Mouse (Mus musculus) heart, postnatal 0 days (tissue): ENCODE results near the gene Pmfbp1. TPM values are rescaled to one million over a fixed set of nuclear protein-coding genes. Genes with fewer than 3 reads are reported as not detected.

ENCODE experiments used
- ATAC-seq: fragments of 200-750 bp; cut with Nextera tagmentation; 2 replicates; pipeline ENCODE4 v1.8.0; 2017; ENCODE audit warnings: low read depth, moderate number of reproducible peaks, moderate library complexity; ENCODE audit not compliant: insufficient read depth
- DNase-seq: peaks from one replicate; pipeline ENCODE4 v3.0.0-alpha.2; 2016; ENCODE audit warnings: low spot score
- H3K27ac ChIP-seq: fragments of 300-500 bp; sonication (generic); 2 replicates; pipeline ENCODE4 v1.5.1; 2014; ENCODE audit warnings: low read depth, mild to moderate bottlenecking
- H3K27me3 ChIP-seq: fragments of 300-500 bp; sonication (generic); 2 replicates; pipeline ENCODE4 v1.6.1; 2014; ENCODE audit warnings: low read length, mixed read lengths; ENCODE audit not compliant: control insufficient read depth, insufficient read depth
- H3K36me3 ChIP-seq: fragments of 300-500 bp; sonication (generic); replicated peaks from 2 replicates; pipeline ENCODE4 v1.6.1; 2014; ENCODE audit warnings: low read length, mixed read lengths; ENCODE audit not compliant: control insufficient read depth, insufficient read depth
- H3K4me1 ChIP-seq: fragments of 300-500 bp; sonication (generic); 2 replicates; pipeline ENCODE4 v1.6.1; 2014; ENCODE audit warnings: antibody characterized with exemption; ENCODE audit not compliant: control insufficient read depth, insufficient read depth
- H3K4me2 ChIP-seq: fragments of 300-500 bp; sonication (generic); 2 replicates; pipeline ENCODE4 v1.6.1; 2014; ENCODE audit warnings: low read depth, mild to moderate bottlenecking, low read length, moderate library complexity
- H3K4me3 ChIP-seq: fragments of 300-500 bp; sonication (generic); 2 replicates; pipeline ENCODE4 v1.5.1; 2014; ENCODE audit warnings: low read depth, low read length
- H3K9ac ChIP-seq: fragments of 300-500 bp; sonication (generic); replicated peaks from 2 replicates; pipeline ENCODE4 v1.6.1; 2014; ENCODE audit warnings: low read depth, low read length, mixed read lengths
- H3K9me3 ChIP-seq: fragments of 300-500 bp; sonication (generic); replicated peaks from 2 replicates; pipeline ENCODE4 v1.6.1; 2016; ENCODE audit warnings: low read length; ENCODE audit not compliant: control insufficient read depth
- CTCF ChIP-seq: IDR thresholded peaks from 2 replicates; pipeline ENCODE4 v1.5.1; 2016; ENCODE audit warnings: antibody characterized with exemption, control low read depth, low read depth
- EP300 ChIP-seq: IDR thresholded peaks from 2 replicates; pipeline ENCODE4 v1.6.1; 2016; ENCODE audit warnings: antibody characterized with exemption, low read depth
- WGBS: fragments of 180-500 bp; shearing (Covaris S2); extraction: QIAGEN DNeasy Blood & Tissue Kit; methylation state at CpG from one replicate; pipeline ENCODE4 v1.1.7; 2014; 5-methylcytosine and 5-hydroxymethylcytosine counted together
- polyA plus RNA-seq: library from polyadenylated mRNA; unstranded; fragments of >200 nt; fragmentation: Nextera tagmentation; extraction: Ambion mirVana; gene quantifications from 2 replicates; pipeline ENCODE4 v1.2.1, GENCODE M21; 2015
- total RNA-seq: library from RNA; depleted of rRNA; stranded (reverse); fragments of >200 nt; gene quantifications from 2 replicates; pipeline ENCODE4 v1.2.3, GENCODE M21; 2014; ENCODE audit warnings: low replicate concordance

Gene Pmfbp1
- total and polyA plus RNA-seq, 2 experiments from 2014 or later, result not detected

DNA sequence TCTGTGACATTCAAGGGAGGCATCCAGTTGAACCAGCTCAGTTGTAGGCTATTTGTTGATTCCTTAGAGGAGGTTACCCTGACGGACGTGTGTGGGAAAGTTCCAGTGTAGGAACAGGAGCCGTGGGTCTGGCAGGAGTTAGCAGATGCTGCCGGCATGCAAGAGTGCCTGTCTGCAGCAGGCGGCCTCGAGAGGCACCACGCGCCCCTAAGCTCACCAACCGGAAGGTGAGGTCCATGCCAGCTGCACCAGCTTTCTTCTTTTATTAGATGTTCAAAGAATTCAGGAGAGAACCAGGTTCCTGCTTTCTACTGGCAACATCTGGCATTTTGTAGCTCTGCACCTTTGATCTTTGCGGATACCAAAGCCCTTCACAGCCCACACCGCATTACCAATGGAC lies 9.1 kb upstream of the Pmfbp1 start:
- 68% methylated on average over 11 of the region's 11 CpGs for WGBS
- no peak overlapping the region for H3K9ac ChIP-seq
- ATAC-seq, result no peak
- no peak for TF ChIP-seq EP300
- no peak for TF ChIP-seq CTCF
- H3K9me3 ChIP-seq, result no peaks in the 10 kb centered on the region
- H3K4me1 ChIP-seq, result no peaks in the 10 kb centered on the region
- no peaks in the 10 kb centered on the region for H3K36me3 ChIP-seq
- no peak overlapping the region for H3K4me3 ChIP-seq
- no peak for DNase-seq
- no peak overlapping the region for H3K27ac ChIP-seq
- H3K4me2 ChIP-seq, result no peak overlapping the region
- H3K27me3 ChIP-seq, result no peaks in the 10 kb centered on the region

DNA sequence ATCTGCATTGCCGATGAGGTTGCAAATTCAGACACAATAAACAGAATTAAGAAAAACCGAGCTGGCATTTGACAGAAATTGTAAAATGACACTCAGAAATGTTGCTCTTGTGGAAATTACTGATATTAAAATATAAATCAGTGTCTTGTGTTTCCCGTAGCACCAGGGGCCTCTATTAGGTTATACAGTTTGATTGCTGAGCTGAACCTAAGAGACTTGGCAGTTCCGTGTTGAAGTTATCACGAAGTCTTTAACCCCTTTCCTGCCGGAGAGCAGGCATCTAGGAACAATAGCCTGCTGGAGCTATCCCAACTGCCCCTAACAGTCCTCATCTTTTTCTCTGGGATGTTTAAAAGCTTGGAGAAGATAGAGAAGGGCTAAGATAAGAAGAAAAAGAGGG lies 8.3 kb upstream of the Pmfbp1 start:
- WGBS, result 17% methylated on average over 6 of the region's 6 CpGs
- H3K4me2 ChIP-seq, result no peak overlapping the region
- H3K9ac ChIP-seq, result no peak overlapping the region
- no peak overlapping the region for H3K4me3 ChIP-seq
- ATAC-seq (no peak), DNase-seq (no peak)
- H3K27me3 ChIP-seq, result no peaks in the 10 kb centered on the region
- H3K27ac ChIP-seq, result no peak overlapping the region
- TF ChIP-seq EP300, result no peak
- H3K4me1 ChIP-seq, result no peaks in the 10 kb centered on the region
- no peaks in the 10 kb centered on the region for H3K9me3 ChIP-seq
- no peaks in the 10 kb centered on the region for H3K36me3 ChIP-seq

DNA sequence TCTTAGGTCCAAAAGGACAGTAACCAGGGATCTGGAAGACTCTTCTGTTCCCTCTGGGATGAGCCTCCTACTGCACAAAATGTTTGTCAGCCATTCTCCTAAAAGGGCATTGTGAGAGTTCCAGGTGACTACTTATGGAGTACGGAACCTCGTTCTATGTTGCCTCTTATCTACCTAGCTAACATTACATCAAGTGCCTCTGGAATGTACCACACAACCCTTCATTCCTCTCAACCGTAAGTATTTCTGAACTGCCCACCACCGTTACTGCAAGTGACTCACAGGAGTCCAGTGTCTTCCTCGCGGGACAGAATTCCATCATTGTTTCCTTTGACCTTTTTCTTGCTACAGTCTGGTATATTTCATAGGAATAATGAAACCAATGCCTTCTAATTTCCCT lies 1.0 kb upstream of the Pmfbp1 start:
- ATAC-seq, result no peak
- Histone ChIP-seq H3K27me3 (no peaks in the 10 kb centered on the region), H3K9ac (no peak overlapping the region), H3K36me3 (no peaks in the 10 kb centered on the region), H3K27ac (no peak overlapping the region), H3K4me2 (no peak overlapping the region), H3K4me1 (no peaks in the 10 kb centered on the region), H3K4me3 (no peak overlapping the region), H3K9me3 (no peaks in the 10 kb centered on the region)
- 57% methylated on average over 6 of the region's 6 CpGs for WGBS
- DNase-seq, result no peak
- TF ChIP-seq CTCF (no peak), EP300 (no peak)

DNA sequence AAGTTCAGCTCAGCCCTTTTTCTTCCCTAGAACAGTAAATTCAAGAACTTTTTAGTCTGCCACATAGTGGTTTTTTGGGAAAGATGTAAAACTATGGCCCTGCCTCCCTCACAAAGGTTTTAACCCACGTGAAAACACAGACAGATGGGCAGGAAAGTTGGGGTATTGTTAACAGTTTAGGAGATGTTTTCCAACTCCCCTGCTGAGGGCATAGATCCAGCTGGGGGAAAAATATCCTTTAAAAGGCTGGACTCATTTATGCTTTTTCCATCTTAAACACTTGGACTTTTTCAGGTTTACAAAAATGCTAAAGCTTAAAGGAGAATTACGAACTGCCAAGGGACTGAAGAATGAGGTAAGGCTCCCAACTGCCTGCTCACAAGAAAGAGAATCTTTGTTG lies 774 bp downstream of the Pmfbp1 start:
- WGBS, result 52% methylated on average over 2 of the region's 2 CpGs
- no peaks in the 10 kb centered on the region for H3K4me1 ChIP-seq
- no peaks in the 10 kb centered on the region for H3K27me3 ChIP-seq
- H3K9ac ChIP-seq, result no peak overlapping the region
- TF ChIP-seq CTCF, result no peak
- no peak for TF ChIP-seq EP300
- ATAC-seq (no peak), DNase-seq (no peak)
- no peak overlapping the region for H3K4me3 ChIP-seq
- no peak overlapping the region for H3K27ac ChIP-seq
- no peaks in the 10 kb centered on the region for H3K9me3 ChIP-seq
- no peaks in the 10 kb centered on the region for H3K36me3 ChIP-seq
- H3K4me2 ChIP-seq, result no peak overlapping the region

DNA sequence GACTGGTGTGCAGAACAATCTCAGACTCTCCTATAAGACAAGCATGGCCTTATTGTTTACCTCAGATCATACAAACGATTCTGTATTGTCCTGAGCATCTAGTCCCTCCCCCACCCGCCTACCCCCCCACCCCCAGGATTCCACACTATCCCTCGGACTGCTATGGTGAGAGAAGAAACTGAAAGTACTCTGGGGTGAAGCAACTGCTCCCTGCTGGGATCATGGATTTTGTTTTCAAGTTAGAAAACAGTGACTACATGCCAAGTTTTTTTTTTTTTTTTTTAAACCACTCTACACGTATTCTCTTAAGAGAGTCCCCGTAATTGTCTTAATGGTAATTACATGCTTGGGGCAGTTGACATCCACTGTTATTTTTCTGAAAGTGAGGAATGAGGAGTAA lies 3.6 kb downstream of the Pmfbp1 start:
- DNase-seq (no peak), ATAC-seq (no peak)
- WGBS, result 55% methylated on average over 5 of the region's 5 CpGs
- Histone ChIP-seq H3K4me1 (no peaks in the 10 kb centered on the region), H3K36me3 (no peaks in the 10 kb centered on the region), H3K27ac (no peak overlapping the region), H3K4me2 (no peak overlapping the region), H3K4me3 (no peak overlapping the region), H3K9me3 (no peaks in the 10 kb centered on the region), H3K9ac (no peak overlapping the region), H3K27me3 (no peaks in the 10 kb centered on the region)
- TF ChIP-seq EP300, result no peak
- TF ChIP-seq CTCF, result no peak

DNA sequence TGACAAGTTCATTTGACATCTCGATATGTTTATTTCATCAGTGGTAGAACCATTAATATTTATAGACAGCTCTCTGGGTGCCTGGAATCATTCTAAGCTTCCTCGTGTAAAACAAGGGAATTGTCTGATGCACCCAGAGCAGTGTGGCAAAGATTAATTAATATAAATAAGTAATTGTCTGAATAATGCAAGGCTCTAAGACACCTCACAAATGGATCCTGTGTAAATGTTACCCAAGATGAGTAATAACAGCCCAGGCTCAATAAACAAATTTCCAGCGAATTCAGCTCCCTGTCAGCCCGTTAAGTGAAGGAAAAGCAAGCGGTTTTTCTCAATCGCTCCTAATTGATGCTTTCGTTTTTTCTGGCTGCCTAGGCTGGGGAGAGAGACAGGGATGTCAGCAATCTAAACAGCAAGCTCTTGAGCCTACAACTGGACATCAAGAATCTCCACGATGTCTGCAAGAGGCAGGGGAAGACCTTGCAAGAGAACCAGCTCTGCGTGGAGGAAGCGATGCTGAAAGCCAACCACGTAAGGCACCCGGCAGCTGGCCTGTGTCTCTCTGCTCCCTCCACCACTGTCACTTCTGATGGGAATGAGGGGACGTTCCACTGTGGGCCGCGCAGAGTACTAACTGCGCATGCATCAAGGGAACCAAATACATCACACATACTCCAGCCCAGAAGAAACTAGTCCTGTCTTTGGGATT lies 5.3 kb downstream of the Pmfbp1 start:
- Histone ChIP-seq H3K27me3 (no peaks in the 10 kb centered on the region), H3K36me3 (no peaks in the 10 kb centered on the region), H3K27ac (no peak overlapping the region), H3K9ac (no peak overlapping the region), H3K9me3 (no peaks in the 10 kb centered on the region), H3K4me3 (no peak overlapping the region), H3K4me1 (no peaks in the 10 kb centered on the region), H3K4me2 (no peak overlapping the region)
- no peak for TF ChIP-seq EP300
- no peak for TF ChIP-seq CTCF
- WGBS, result 77% methylated on average over 16 of the region's 16 CpGs
- DNase-seq, result no peak
- ATAC-seq, result no peak
